Mouse (Mus musculus) ES-E14 (cell line): ENCODE measurements around the gene Tpsb2. TPM values are rescaled to one million over a fixed set of nuclear protein-coding genes. Genes with fewer than 3 reads are reported as not detected.

Experiments used
- DNase-seq: peaks from one replicate; pipeline ENCODE4 v3.0.0-alpha.2; 2013; ENCODE audit warnings: low read depth, low spot score
- H3K27ac ChIP-seq: 2 replicates; pipeline ENCODE4 v1.5.1; 2012; ENCODE audit warnings: low read depth, mild to moderate bottlenecking, low read length, moderate library complexity, mixed read lengths; ENCODE audit not compliant: poor library complexity, insufficient read depth, severe bottlenecking
- H3K36me3 ChIP-seq: 2 replicates; pipeline ENCODE4 v1.6.1; 2012; ENCODE audit warnings: mild to moderate bottlenecking, low read length, moderate library complexity, mixed read lengths; ENCODE audit not compliant: control insufficient read depth, poor library complexity, insufficient read depth, severe bottlenecking
- H3K4me1 ChIP-seq, 2 experiments: fragments of 150-350 bp in 1 of 2; sonication (generic) in 1 of 2; 2 replicates each; pipeline ENCODE4 v1.6.1; 2012; ENCODE audit warnings: low read length in 2 of 2, mild to moderate bottlenecking in 1 of 2, mixed read lengths in 1 of 2; ENCODE audit not compliant: control insufficient read depth in 2 of 2, insufficient read depth in 2 of 2, poor library complexity in 1 of 2
- H3K4me3 ChIP-seq, 2 experiments: fragments of 150-350 bp in 1 of 2; sonication (generic) in 1 of 2; 2 replicates each; pipeline ENCODE4 v1.5.1; 2012; ENCODE audit warnings: low read length in 2 of 2, low read depth in 1 of 2, mild to moderate bottlenecking in 1 of 2, mixed read lengths in 1 of 2; ENCODE audit not compliant: insufficient read depth in 1 of 2, poor library complexity in 1 of 2, severe bottlenecking in 1 of 2
- H3K9ac ChIP-seq: 2 replicates; pipeline ENCODE4 v1.6.1; 2012; ENCODE audit warnings: low read depth, mild to moderate bottlenecking, low read length, mixed read lengths; ENCODE audit not compliant: poor library complexity, insufficient read depth, severe bottlenecking
- H3K9me3 ChIP-seq: fragments of 150-350 bp; sonication (generic); 2 replicates; pipeline ENCODE4 v1.6.1; 2012; ENCODE audit warnings: low read depth, mild to moderate bottlenecking, low read length; ENCODE audit not compliant: control insufficient read depth, insufficient read depth
- CHD2 ChIP-seq: IDR thresholded peaks from 2 replicates; pipeline ENCODE4 v1.6.1; 2014; ENCODE audit warnings: mild to moderate bottlenecking, low read depth, low read length, inconsistent platforms
- HCFC1 ChIP-seq: IDR thresholded peaks from 2 replicates; pipeline ENCODE4 v1.6.1; 2012; ENCODE audit warnings: low read length, inconsistent platforms, borderline replicate concordance; ENCODE audit not compliant: insufficient read depth
- MAFK ChIP-seq: IDR thresholded peaks from 2 replicates; pipeline ENCODE4 v1.6.1; 2014; ENCODE audit warnings: mild to moderate bottlenecking, low read depth, low read length, inconsistent platforms; ENCODE audit not compliant: insufficient read depth
- ZC3H11A ChIP-seq: IDR thresholded peaks from 2 replicates; pipeline ENCODE4 v1.6.1; 2012; ENCODE audit warnings: low read depth, mild to moderate bottlenecking, inconsistent platforms, low read length, borderline replicate concordance
- ZNF384 ChIP-seq: IDR thresholded peaks from 2 replicates; pipeline ENCODE4 v1.6.1; 2012; ENCODE audit warnings: low read depth, low read length, inconsistent platforms
- in situ Hi-C, 2 experiments: fragments of 600-800 bp; cut with MboI; formaldehyde crosslinking; loops; one replicate each; pipeline ENCODE4 v1.15.1; 2025; ENCODE audit warnings: low sequenced_read_pairs in 2 of 2, inconsistent platforms in 1 of 2; ENCODE audit not compliant: unreplicated experiment in 2 of 2
- total RNA-seq: library from RNA; depleted of rRNA; stranded (reverse); fragments of 300-350 nt; gene quantifications from 2 replicates; pipeline ENCODE4 v1.2.3, GENCODE M21; 2012; rRNA removed

The Tpsb2 gene
- total RNA-seq, 1 experiment = not detected

GRCm38 (mm10) chr17:25417990-25418389 is 51.9 kb downstream of the Tpsb2 start:
- no peaks in the 10 kb centered on the region for H3K36me3 ChIP-seq
- no peak for DNase-seq
- H3K4me3 ChIP-seq = no peak overlapping the region
- TF ChIP-seq HCFC1 = no peak
- no peak for TF ChIP-seq MAFK
- TF ChIP-seq ZC3H11A = no peak
- no peak for TF ChIP-seq ZNF384
- no peak for TF ChIP-seq CHD2
- H3K9me3 ChIP-seq = no peaks in the 10 kb centered on the region
- no peak overlapping the region for H3K9ac ChIP-seq
- H3K27ac ChIP-seq = no peak overlapping the region
- in situ Hi-C loops = no loop called here
- peaks cover 0 to 22% of the 10 kb centered on the region in 2 experiments; a peak in 2 of 4 replicates for H3K4me1 ChIP-seq

Other genes with a start within 250 kb of the Tpsb2 start
- gene Ptx4, start 245.5 kb upstream of the Tpsb2 start, total RNA-seq = not detected in 2 replicates
- 35.0 and 62.4 TPM in 2 replicates for gene Clcn7, start 232.9 kb upstream of the Tpsb2 start, total RNA-seq
- gene Ccdc154, start 203.8 kb upstream of the Tpsb2 start, total RNA-seq = 0.18 and 0.32 TPM in 2 replicates
- gene Gm38655, start 190.8 kb upstream of the Tpsb2 start, total RNA-seq = not detected in 2 replicates
- gene BC003965, start 181.8 kb upstream of the Tpsb2 start, total RNA-seq = 22.8 and 25.5 TPM in 2 replicates
- 12.4 and 14.8 TPM in 2 replicates for gene Unkl, start 177.9 kb upstream of the Tpsb2 start, total RNA-seq
- gene Gnptg, start 126.2 kb upstream of the Tpsb2 start, total RNA-seq = 17.3 and 28.5 TPM in 2 replicates
- gene Tsr3, start 126.1 kb upstream of the Tpsb2 start, total RNA-seq = 32.3 and 34.9 TPM in 2 replicates
- 1.4 and 1.9 TPM in 2 replicates for gene Baiap3, start 109.9 kb upstream of the Tpsb2 start, total RNA-seq
- 427 and 443 TPM in 2 replicates for gene Ube2i, start 91.7 kb upstream of the Tpsb2 start, total RNA-seq
- gene Prss34, start 67.9 kb upstream of the Tpsb2 start, total RNA-seq = not detected in 2 replicates
- gene Prss28, start 57.7 kb upstream of the Tpsb2 start, total RNA-seq = not detected in 2 replicates
- gene Prss29, start 47.7 kb upstream of the Tpsb2 start, total RNA-seq = not detected in 2 replicates
- gene Tpsab1, start 20.7 kb upstream of the Tpsb2 start, total RNA-seq = not detected in 2 replicates
- not detected in 2 replicates for gene Tpsg1, start 3.0 kb downstream of the Tpsb2 start, total RNA-seq
- gene Cacna1h, start 67.5 kb downstream of the Tpsb2 start, total RNA-seq = 2.1 and 5.3 TPM in 2 replicates
- gene Tekt4, start 88.3 kb downstream of the Tpsb2 start, total RNA-seq = 0.16 TPM in 1 of 2 replicates, not detected in the other
- 0.95 and 1.3 TPM in 2 replicates for gene Sstr5, start 131.0 kb downstream of the Tpsb2 start, total RNA-seq
- gene Sox8, start 204.4 kb downstream of the Tpsb2 start, total RNA-seq = 0.40 and 0.42 TPM in 2 replicates
- 16.6 and 33.6 TPM in 2 replicates for gene Lmf1, start 212.8 kb downstream of the Tpsb2 start, total RNA-seq